Mouse (Mus musculus) olfactory bulb, adult 2 months (tissue): ENCODE measurements around the gene Zswim1.

Experiments
- CTCF ChIP-seq: fragments of 200-500 bp; IDR thresholded peaks from 2 replicates; pipeline ENCODE4 v1.5.1; 2012; ENCODE audit warnings: low read depth, mild to moderate bottlenecking, low read length, moderate library complexity; ENCODE audit not compliant: insufficient read depth
- POLR2A ChIP-seq: fragments of 200-500 bp; IDR thresholded peaks from 2 replicates; pipeline ENCODE4 v1.6.1; 2012; ENCODE audit warnings: mild to moderate bottlenecking, low read depth, low read length, moderate library complexity; ENCODE audit not compliant: insufficient read depth

GRCm38 (mm10) chr2:164874239-164874769 lies 51.8 kb downstream of the Zswim1 start:
- TF ChIP-seq CTCF = no peak
- TF ChIP-seq POLR2A = no peak
